Mouse (Mus musculus) hindbrain, embryonic 14.5 days (tissue): Measurements from ENCODE around the gene Grik1. TPM values are rescaled to one million over a fixed set of nuclear protein-coding genes. Genes with fewer than 3 reads are reported as not detected.

ENCODE experiments used
- ATAC-seq: fragments of 200-750 bp; cut with Nextera tagmentation; 2 replicates; pipeline ENCODE4 v1.8.0; 2017; ENCODE audit warnings: moderate number of reproducible peaks, mild to moderate bottlenecking, moderate TSS enrichment, moderate library complexity; ENCODE audit not compliant: low FRiP score
- DNase-seq: peaks from one replicate; pipeline ENCODE4 v3.0.0-alpha.2; 2015; ENCODE audit warnings: low spot score
- H3K27ac ChIP-seq: fragments of 300-500 bp; sonication (generic); 2 replicates; pipeline ENCODE4 v1.5.1; 2014; ENCODE audit warnings: mild to moderate bottlenecking, moderate library complexity
- H3K27me3 ChIP-seq: fragments of 300-500 bp; sonication (generic); 2 replicates; pipeline ENCODE4 v1.6.1; 2014; ENCODE audit warnings: mild to moderate bottlenecking, low read length, mixed read lengths; ENCODE audit not compliant: control insufficient read depth, insufficient read depth
- H3K36me3 ChIP-seq: fragments of 300-500 bp; sonication (generic); replicated peaks from 2 replicates; pipeline ENCODE4 v1.6.1; 2014; ENCODE audit not compliant: control insufficient read depth, insufficient read depth
- H3K4me1 ChIP-seq: fragments of 300-500 bp; sonication (generic); replicated peaks from 2 replicates; pipeline ENCODE4 v1.6.1; 2014; ENCODE audit warnings: antibody characterized with exemption, low read length, mixed read lengths; ENCODE audit not compliant: control insufficient read depth, insufficient read depth
- H3K4me2 ChIP-seq: fragments of 300-500 bp; sonication (generic); replicated peaks from 2 replicates; pipeline ENCODE4 v1.6.1; 2014; ENCODE audit warnings: mild to moderate bottlenecking, moderate library complexity
- H3K4me3 ChIP-seq: fragments of 300-500 bp; sonication (generic); replicated peaks from 2 replicates; pipeline ENCODE4 v1.5.1; 2014; ENCODE audit warnings: mild to moderate bottlenecking, low read length
- H3K9ac ChIP-seq: fragments of 300-500 bp; sonication (generic); 2 replicates; pipeline ENCODE4 v1.6.1; 2014
- H3K9me3 ChIP-seq: fragments of 300-500 bp; sonication (generic); 2 replicates; pipeline ENCODE4 v1.6.1; 2016; ENCODE audit warnings: low read length; ENCODE audit not compliant: control insufficient read depth
- WGBS: fragments of 180-500 bp; shearing (Covaris S2); extraction: QIAGEN DNeasy Blood & Tissue Kit; methylation state at CpG from one replicate; pipeline ENCODE4 v1.1.7; 2014; 5-methylcytosine and 5-hydroxymethylcytosine counted together
- polyA plus RNA-seq: library from polyadenylated mRNA; unstranded; fragments of >200 nt; fragmentation: Nextera tagmentation; extraction: Ambion mirVana; gene quantifications from 2 replicates; pipeline ENCODE4 v1.2.1, GENCODE M21; 2014

Gene Grik1
- 31.7 and 32.3 TPM in 2 replicates for polyA plus RNA-seq

GRCm38 (mm10) chr16:88290132-88290772 lies at the start of gene Grik1:
TSS of gene Grik1 (minus strand) at chr16:88290265.
- Histone ChIP-seq H3K9me3 (no peaks in the 10 kb centered on the region), H3K36me3 (no peaks in the 10 kb centered on the region), H3K4me3 (peak within 1 kb of the TSS; percentile 66), H3K4me2 (peak within 1 kb of the TSS; percentile 95), H3K9ac (peak within 1 kb of the TSS; percentile 75), H3K27ac (peak within 1 kb of the TSS; percentile 71), H3K4me1 (peaks cover 8% of the 10 kb centered on the region; the same call in 1 of the 2 replicates), H3K27me3 (0 out of 2 replicates have a peak, but pooled peaks cover 10% of the 10 kb centered on the region)
- WGBS = under 1% methylated on average over 27 of the region's 27 CpGs
- peak; percentile 85 for ATAC-seq
- peak; percentile 69 for DNase-seq

DNA sequence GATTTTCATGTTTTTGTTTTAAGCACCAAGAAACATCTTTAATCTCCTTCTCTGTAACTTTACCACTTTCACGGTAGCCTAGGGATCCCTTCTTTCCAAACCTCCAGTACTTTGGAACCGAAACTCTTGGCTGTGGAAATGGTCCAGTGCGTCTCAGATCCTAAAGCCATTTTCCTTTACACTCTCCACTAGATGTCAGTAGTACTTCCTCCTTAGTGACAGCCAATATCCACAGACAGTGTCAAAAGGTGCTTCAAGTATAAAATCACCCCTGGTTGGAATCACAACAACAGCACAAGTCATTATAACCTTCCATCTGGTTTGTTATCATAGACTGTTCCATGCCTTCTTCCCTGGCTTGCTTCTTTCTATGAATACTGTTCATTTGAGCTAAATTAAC lies 4.1 kb upstream of the Grik1 start:
- DNase-seq = peak; percentile 49
- Histone ChIP-seq H3K4me3 (no peak overlapping the region), H3K9ac (no peak overlapping the region), H3K4me2 (no peak overlapping the region), H3K4me1 (peaks cover 8% of the 10 kb centered on the region; the same call in 1 of the 2 replicates), H3K9me3 (no peaks in the 10 kb centered on the region), H3K36me3 (no peaks in the 10 kb centered on the region), H3K27me3 (no peaks in the 10 kb centered on the region), H3K27ac (no peak overlapping the region)
- no peak for ATAC-seq
- 48% methylated on average over 3 of the region's 3 CpGs for WGBS

DNA sequence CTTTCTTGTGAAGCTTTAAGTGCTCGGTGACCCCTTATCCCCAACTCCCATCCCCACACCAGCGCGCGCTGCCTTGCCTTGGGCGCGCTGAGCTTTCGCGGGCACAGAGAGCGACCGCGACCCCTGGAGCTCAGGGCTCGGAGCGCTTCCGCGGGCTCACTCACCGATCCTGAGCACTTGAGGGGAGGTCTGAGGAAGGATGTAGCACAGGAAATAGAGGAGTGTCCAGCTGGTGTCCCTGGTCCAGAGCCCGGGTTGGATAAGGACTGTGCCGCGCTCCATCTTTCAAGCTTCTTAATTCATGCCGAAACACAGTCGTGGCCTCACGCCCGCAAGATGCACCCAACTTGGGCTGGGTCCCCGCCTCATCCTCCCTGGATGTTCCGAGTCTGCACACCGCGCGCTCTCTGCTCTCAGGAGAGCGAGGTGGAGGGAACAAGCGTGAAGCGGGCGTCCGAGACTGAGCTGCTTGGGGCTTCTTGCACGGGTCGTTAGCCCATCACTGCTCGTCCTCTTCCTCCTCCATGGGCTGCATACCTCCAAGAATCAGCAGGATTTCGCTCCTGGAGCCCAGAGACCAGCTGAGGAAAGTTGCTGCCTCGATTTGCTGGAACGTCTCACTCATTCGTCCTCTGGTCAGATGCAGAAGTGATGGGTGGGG lies 514 bp downstream of the Grik1 start:
- H3K4me3 ChIP-seq = peak overlapping the region; percentile 66
- ATAC-seq (peak; percentile 77), DNase-seq (peak; percentile 49)
- peak overlapping the region; percentile 71 for H3K27ac ChIP-seq
- peak overlapping the region; percentile 75 for H3K9ac ChIP-seq
- H3K9me3 ChIP-seq = no peaks in the 10 kb centered on the region
- H3K4me1 ChIP-seq = peaks cover 8% of the 10 kb centered on the region; the same call in 1 of the 2 replicates
- H3K4me2 ChIP-seq = peak overlapping the region; percentile 95
- WGBS = 1% methylated on average over 40 of the region's 40 CpGs
- 0 out of 2 replicates have a peak, but pooled peaks cover 10% of the 10 kb centered on the region for H3K27me3 ChIP-seq
- no peaks in the 10 kb centered on the region for H3K36me3 ChIP-seq

DNA sequence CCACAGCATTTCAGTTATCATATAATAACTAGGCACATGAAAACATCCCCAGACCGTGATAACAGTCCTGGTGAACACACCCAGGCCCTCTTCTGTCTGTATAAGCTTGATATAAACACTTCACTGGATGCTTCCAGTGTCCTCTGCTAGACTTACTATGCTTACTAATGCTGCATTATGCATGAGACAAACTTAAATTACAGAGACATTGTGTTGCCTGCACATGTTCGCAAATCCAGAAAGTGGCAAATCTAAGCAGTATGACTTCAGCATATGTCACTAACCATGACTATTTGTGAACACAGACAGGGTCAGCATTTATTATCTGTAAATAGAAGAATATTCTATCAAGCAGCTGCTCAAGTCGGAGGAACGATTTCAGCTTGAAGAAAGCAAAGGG lies 31.7 kb downstream of the Grik1 start:
- Histone ChIP-seq H3K9me3 (no peaks in the 10 kb centered on the region), H3K9ac (no peak overlapping the region), H3K27me3 (no peaks in the 10 kb centered on the region), H3K36me3 (no peaks in the 10 kb centered on the region), H3K27ac (no peak overlapping the region), H3K4me3 (no peak overlapping the region), H3K4me2 (no peak overlapping the region), H3K4me1 (no peaks in the 10 kb centered on the region)
- DNase-seq (no peak), ATAC-seq (no peak)
- 75% methylated on average over 4 of the region's 4 CpGs for WGBS

DNA sequence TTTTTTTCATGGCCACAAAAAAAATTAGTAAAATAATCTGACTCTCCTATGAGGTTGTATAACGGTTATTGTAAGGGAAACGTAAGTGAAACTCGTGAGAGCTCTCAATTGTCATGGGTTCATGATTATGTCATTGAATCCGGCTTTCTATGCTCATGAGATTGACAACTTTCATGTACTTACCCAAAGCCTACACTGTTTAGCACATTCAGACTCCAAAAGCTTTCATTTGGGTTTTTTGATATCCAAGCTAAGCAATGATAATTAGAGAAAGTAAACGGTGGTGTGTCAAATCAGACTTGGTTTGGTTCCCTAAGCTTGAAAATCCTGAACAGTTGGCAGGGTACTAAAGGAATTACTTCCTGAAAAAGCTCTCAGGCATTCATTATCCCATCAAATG lies 33.0 kb downstream of the Grik1 start:
- DNase-seq = no peak
- no peaks in the 10 kb centered on the region for H3K36me3 ChIP-seq
- no peaks in the 10 kb centered on the region for H3K4me1 ChIP-seq
- no peak overlapping the region for H3K9ac ChIP-seq
- no peaks in the 10 kb centered on the region for H3K27me3 ChIP-seq
- H3K4me2 ChIP-seq = no peak overlapping the region
- H3K4me3 ChIP-seq = no peak overlapping the region
- H3K9me3 ChIP-seq = no peaks in the 10 kb centered on the region
- WGBS = 62% methylated on average over 5 of the region's 5 CpGs
- ATAC-seq = no peak
- H3K27ac ChIP-seq = no peak overlapping the region

- no peaks in the 10 kb centered on the region for H3K27me3 ChIP-seq
- H3K4me1 ChIP-seq = no peaks in the 10 kb centered on the region
- DNase-seq = no peak
Observed at GRCm38 (mm10) chr16:88256101-88256500, 34.0 kb downstream of the Grik1 start.

DNA sequence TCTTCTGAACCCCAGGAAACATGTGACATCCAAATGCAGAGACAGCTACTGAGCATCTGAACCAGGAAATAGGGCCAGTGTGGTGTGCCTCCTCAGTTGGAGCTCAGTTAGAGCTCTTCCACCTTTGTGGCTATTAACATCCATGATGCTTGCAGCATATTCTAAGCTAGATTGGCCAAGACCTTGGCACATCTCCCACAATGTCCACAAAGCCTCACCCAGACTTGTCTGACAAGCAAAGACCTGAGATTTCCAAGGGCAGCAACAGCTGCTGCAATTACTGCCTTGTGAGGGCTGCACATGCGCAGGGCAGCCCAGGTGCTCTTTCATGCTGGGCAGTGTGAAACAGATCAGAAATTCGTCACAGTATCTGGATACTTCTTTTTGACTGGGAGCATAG lies 37.4 kb downstream of the Grik1 start:
- no peaks in the 10 kb centered on the region for H3K36me3 ChIP-seq
- DNase-seq (no peak), ATAC-seq (no peak)
- no peaks in the 10 kb centered on the region for H3K27me3 ChIP-seq
- no peaks in the 10 kb centered on the region for H3K9me3 ChIP-seq
- no peak overlapping the region for H3K27ac ChIP-seq
- no peak overlapping the region for H3K4me2 ChIP-seq
- no peaks in the 10 kb centered on the region for H3K4me1 ChIP-seq
- H3K9ac ChIP-seq = no peak overlapping the region
- H3K4me3 ChIP-seq = no peak overlapping the region
- WGBS = 80% methylated on average over 2 of the region's 2 CpGs

More at GRCm38 (mm10) chr16:88256101-88256500, 34.0 kb downstream of the Grik1 start:
- ATAC-seq = no peak
- H3K27ac ChIP-seq = no peak overlapping the region
- no peaks in the 10 kb centered on the region for H3K9me3 ChIP-seq
- no peaks in the 10 kb centered on the region for H3K36me3 ChIP-seq
- no peak overlapping the region for H3K9ac ChIP-seq
- H3K4me2 ChIP-seq = no peak overlapping the region
- 76% methylated on average over 3 of the region's 3 CpGs for WGBS
- no peak overlapping the region for H3K4me3 ChIP-seq

DNA sequence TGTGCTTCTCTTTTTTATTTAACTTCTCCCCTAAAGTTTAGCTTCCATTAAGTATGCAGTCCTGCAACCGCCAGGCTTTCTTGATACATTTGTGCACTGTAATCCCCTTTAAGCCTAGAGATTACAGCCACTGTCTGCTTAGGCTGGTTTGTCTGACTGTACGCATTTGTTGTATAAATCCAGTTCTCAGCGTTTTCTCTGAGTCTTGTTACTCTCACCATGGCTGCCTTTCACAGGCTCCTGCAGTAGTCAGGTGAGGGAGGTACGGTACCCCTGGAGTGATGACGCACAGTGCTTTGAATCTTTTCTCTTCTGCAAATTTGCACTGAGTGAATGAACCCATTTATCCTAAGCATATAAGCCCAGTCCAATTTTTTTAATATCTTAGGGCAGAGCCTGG lies 39.0 kb downstream of the Grik1 start:
- H3K4me3 ChIP-seq = no peak overlapping the region
- ATAC-seq (no peak), DNase-seq (no peak)
- H3K27me3 ChIP-seq = no peaks in the 10 kb centered on the region
- no peaks in the 10 kb centered on the region for H3K9me3 ChIP-seq
- no peaks in the 10 kb centered on the region for H3K36me3 ChIP-seq
- H3K27ac ChIP-seq = no peak overlapping the region
- 80% methylated on average over 5 of the region's 5 CpGs for WGBS
- H3K4me1 ChIP-seq = no peaks in the 10 kb centered on the region
- H3K9ac ChIP-seq = no peak overlapping the region
- H3K4me2 ChIP-seq = no peak overlapping the region

DNA sequence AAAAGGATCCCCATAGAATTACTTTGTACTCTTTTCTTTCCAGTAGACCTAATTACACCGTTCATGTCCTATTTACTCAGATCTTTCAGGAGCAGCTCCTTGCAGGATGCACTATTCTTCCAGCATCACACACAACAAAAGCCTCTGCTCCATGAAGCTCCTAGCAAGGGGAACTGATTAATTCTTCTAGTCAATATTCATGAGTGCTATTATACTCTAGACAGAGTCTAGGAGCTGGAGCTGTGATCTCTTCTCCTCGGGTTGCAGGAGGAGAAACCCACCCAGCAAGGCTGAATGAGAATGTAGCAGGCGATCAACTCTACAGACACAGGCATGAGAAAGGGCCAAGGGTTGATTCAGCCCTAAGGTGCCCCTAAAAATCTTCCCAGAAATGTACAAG lies 40.2 kb downstream of the Grik1 start:
- Histone ChIP-seq H3K36me3 (no peaks in the 10 kb centered on the region), H3K27me3 (no peaks in the 10 kb centered on the region), H3K4me1 (no peaks in the 10 kb centered on the region), H3K4me3 (no peak overlapping the region), H3K9ac (no peak overlapping the region), H3K4me2 (no peak overlapping the region), H3K9me3 (no peaks in the 10 kb centered on the region), H3K27ac (no peak overlapping the region)
- DNase-seq (no peak), ATAC-seq (no peak)
- WGBS = 20% methylated on average over 3 of the region's 3 CpGs
